Mouse (Mus musculus): ENCODE results near the gene Borcs5. TPM values are rescaled to one million over a fixed set of nuclear protein-coding genes. Genes with fewer than 3 reads are reported as not detected.

Borcs5 gene
- polyA plus RNA-seq, 1 experiment from 2014 or later = 20.3 TPM

DNA sequence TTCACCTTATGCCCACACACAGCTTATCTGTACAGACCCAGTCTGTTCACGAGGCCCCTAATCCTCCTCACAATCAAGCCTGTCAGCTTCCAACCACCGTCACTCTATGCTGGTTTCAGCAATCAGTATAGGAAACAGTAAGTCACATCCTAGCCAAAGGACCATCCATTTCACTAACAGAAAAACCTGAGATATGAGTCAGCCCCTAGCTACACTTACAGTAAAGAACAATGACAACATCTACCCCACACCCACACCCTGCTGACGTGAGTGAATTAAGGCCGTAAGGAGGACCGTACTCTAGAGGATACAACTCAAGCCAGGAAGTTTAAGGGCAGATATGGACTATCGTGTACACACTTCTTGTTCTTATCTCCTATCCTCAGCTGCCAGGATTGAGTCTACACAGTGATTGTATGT lies 76.9 kb downstream of the Borcs5 start:
- peaks cover 69% of the 10 kb centered on the region for H3K36me3 ChIP-seq
- no peak overlapping the region for H3K27ac ChIP-seq (replicated peaks)
- H3K4me3 ChIP-seq = no peak overlapping the region
- H3K27me3 ChIP-seq (ENCODE audit: low read depth, poor library complexity, severe bottlenecking) = no peaks in the 10 kb centered on the region
- DNase-seq (ENCODE audit: low spot score) = no peak
- no peaks in the 10 kb centered on the region for H3K4me1 ChIP-seq
- no peaks in the 10 kb centered on the region for H3K9me3 ChIP-seq (replicated peaks)
- 92% methylated on average over 6 of the region's 6 CpGs for WGBS

DNA sequence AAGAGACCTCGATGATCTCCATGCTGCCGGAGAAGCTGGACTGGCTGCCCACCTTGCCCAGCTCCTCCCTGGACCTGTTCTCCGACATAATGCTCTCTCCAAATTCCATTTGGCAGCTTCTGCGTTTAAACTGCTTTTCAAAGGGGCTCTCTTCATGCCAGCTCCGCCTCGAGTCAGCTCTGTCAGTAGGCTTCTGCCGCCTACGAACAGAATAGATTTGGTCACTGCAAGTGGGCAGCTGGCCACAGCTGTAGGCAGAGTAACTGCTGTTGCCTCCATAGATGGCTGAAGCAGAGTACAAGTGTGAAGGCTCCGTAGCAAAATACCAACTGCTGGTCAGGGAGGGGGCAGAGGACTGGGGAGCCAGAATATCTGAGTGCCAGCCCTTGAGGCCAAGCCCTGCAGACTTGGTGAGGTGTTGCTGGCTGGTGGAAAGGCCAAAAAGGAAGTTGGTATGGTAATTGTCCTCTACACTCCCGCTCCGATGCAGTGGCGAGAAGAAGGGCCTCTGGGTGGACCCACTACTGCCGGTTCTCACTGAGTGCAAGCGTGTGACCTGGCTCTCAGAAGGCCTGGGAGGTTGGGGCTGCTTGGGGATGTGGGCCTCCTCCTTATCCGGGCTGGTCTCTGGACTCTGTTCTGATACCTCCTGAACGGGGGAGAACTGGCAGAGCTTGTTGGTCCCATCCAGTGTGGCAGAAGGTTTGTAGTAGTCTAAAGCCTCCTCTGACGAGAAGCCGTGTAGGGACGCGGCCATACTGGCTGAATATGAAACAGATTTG lies 78.8 kb downstream of the Borcs5 start:
- no peaks in the 10 kb centered on the region for H3K9me3 ChIP-seq (replicated peaks)
- H3K4me3 ChIP-seq = no peak overlapping the region
- H3K4me1 ChIP-seq = no peaks in the 10 kb centered on the region
- 94% methylated on average over 20 of the region's 20 CpGs for WGBS
- no peak overlapping the region for H3K27ac ChIP-seq (replicated peaks)
- peaks cover 78% of the 10 kb centered on the region for H3K36me3 ChIP-seq
- H3K27me3 ChIP-seq (ENCODE audit: low read depth, poor library complexity, severe bottlenecking) = no peaks in the 10 kb centered on the region
- DNase-seq (ENCODE audit: low spot score) = no peak

DNA sequence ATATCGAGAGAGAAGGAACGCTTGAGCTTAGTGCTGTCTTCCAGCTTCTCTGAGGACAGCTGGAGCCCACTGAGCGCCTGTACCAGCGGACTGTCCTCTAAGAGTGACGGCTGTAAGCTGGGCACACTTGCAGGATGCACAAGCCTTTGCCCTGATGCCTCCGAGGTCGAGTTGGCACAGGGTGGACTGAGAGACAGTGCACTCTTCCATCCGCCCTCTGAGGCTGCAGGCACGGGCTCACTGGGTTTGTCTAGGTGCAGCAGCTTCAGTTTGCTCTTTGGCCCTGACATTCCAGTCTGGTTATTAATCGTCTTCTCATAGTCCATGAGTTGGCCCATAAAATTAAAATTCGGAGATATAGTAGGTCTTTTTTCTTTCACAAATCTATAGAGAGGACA lies 79.4 kb downstream of the Borcs5 start:
- no peaks in the 10 kb centered on the region for H3K27me3 ChIP-seq (ENCODE audit: low read depth, poor library complexity, severe bottlenecking)
- H3K36me3 ChIP-seq = peaks cover 83% of the 10 kb centered on the region
- H3K4me3 ChIP-seq = no peak overlapping the region
- no peak overlapping the region for H3K27ac ChIP-seq (replicated peaks)
- no peak for DNase-seq (ENCODE audit: low spot score)
- 93% methylated on average over 11 of the region's 11 CpGs for WGBS
- H3K9me3 ChIP-seq (replicated peaks) = no peaks in the 10 kb centered on the region
- no peaks in the 10 kb centered on the region for H3K4me1 ChIP-seq

DNA sequence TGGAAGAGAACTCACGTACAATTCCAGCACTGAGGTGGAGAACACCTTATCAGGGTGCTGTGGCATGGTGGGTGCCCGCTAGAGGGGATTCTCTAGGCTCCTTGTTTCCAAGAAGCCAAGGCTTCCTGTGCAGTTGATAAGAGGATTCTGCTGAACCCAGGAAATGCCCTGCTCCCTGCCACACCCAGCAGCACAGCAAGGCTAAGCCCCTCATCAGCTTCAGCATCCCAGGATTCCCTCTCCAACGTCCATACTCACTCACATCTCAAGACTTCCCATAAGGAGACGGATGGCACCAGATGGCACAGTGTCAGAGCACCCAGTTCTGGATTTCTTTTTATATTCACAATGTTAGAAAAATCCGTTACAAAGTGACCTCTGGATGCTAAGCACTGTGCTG lies 79.8 kb downstream of the Borcs5 start:
- Histone ChIP-seq H3K9me3 (replicated peaks) (no peaks in the 10 kb centered on the region), H3K27me3 (ENCODE audit: low read depth, poor library complexity, severe bottlenecking) (no peaks in the 10 kb centered on the region), H3K4me1 (no peaks in the 10 kb centered on the region), H3K27ac (replicated peaks) (no peak overlapping the region), H3K4me3 (no peak overlapping the region), H3K36me3 (peaks cover 88% of the 10 kb centered on the region)
- 87% methylated on average over 5 of the region's 5 CpGs for WGBS
- no peak for DNase-seq (ENCODE audit: low spot score)

DNA sequence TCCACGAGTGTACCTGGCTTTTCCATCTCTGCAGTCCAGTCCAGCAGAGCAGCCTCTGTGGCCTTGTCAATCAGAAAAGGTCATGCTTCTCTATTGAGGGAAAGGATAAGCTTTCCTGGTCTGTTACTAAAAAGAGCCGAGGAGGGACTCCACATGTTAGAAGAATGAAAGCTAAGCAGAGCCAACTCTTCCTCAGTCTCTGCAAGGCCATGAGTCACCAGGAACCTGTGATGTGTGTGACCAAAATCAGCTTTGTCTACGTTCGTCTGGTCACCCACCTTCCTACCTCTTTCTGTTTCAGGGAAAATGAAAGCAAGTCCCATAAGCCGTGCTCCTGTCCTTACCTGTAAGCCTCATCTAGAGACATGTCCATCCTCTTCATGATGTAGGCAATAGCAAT lies 80.8 kb downstream of the Borcs5 start:
- Histone ChIP-seq H3K36me3 (peaks cover 92% of the 10 kb centered on the region), H3K27ac (replicated peaks) (no peak overlapping the region), H3K4me1 (no peaks in the 10 kb centered on the region), H3K27me3 (ENCODE audit: low read depth, poor library complexity, severe bottlenecking) (no peaks in the 10 kb centered on the region), H3K9me3 (replicated peaks) (no peaks in the 10 kb centered on the region), H3K4me3 (no peak overlapping the region)
- DNase-seq (ENCODE audit: low spot score) = no peak
- WGBS = 92% methylated on average over 5 of the region's 5 CpGs

DNA sequence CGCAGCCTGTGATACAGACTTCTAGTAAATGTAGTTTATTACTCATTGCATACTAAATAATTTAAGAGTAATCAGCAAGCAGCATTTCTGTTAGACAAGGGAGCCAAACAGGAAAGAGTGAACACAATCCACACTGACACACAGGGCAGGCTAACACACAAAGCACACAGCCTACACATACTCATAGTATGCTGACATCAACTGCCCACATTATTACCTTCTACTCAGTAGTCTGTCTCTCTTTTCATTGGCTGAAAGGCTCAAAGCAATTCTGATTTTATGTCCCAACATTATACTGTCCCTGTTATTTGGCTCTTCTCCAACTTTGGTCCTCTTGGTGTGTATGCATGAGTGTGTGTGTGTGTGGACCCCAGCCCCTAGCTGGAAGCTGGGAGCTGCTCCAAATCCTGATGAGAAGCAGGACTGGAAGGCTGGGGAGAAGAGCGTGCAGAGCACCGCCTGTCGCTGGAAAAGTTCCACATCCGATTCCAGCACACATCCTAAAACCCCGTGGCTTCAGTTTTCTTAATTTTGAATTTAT lies 82.5 kb downstream of the Borcs5 start:
- peaks cover 83% of the 10 kb centered on the region for H3K36me3 ChIP-seq
- no peaks in the 10 kb centered on the region for H3K9me3 ChIP-seq (replicated peaks)
- DNase-seq (ENCODE audit: low spot score) = no peak
- WGBS = 96% methylated on average over 6 of the region's 6 CpGs
- H3K4me3 ChIP-seq = no peak overlapping the region
- no peak overlapping the region for H3K27ac ChIP-seq (replicated peaks)
- no peaks in the 10 kb centered on the region for H3K4me1 ChIP-seq
- no peaks in the 10 kb centered on the region for H3K27me3 ChIP-seq (ENCODE audit: low read depth, poor library complexity, severe bottlenecking)

DNA sequence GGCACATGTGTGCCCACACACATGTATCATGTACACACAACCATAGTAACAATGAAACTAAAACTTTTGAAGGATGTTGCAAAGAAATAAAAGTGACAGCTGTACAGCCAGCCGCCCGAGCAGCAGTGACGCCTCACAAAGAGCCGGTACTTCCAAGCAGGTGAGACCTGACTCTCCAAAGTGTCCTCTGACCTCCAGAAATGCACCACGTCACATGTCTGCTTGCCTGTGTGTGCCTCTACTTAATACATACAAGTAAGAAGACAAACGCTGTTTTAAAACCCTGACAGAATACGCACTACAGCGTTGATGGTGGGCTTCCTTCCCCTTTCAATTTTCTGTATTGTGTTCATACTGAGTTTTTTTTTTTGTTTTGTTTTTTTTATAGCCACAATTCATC lies 83.6 kb downstream of the Borcs5 start:
- Histone ChIP-seq H3K4me3 (no peak overlapping the region), H3K36me3 (peaks cover 77% of the 10 kb centered on the region), H3K27ac (replicated peaks) (no peak overlapping the region), H3K27me3 (ENCODE audit: low read depth, poor library complexity, severe bottlenecking) (no peaks in the 10 kb centered on the region), H3K9me3 (replicated peaks) (no peaks in the 10 kb centered on the region), H3K4me1 (no peaks in the 10 kb centered on the region)
- 96% methylated on average over 8 of the region's 8 CpGs for WGBS
- no peak for DNase-seq (ENCODE audit: low spot score)

DNA sequence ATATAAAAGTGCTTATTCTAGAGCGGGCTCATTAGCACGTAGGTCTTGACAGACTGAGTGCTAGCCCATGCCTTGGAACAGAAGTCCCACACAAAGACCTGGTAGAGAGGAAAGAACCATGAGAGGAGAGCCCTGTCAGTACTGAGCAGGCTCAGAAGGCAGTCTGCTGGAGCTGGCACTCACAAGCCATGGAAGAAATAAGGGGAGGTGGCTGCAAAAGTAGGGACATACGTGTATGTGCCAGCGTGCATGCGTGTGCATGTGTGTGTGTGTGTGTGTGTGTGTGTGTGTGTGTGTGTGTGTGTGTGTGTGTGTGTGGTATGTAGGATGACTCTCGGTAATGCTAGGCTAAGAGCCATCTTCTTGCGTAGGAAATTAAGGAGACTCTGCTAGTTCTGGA lies 84.0 kb downstream of the Borcs5 start:
- H3K27me3 ChIP-seq (ENCODE audit: low read depth, poor library complexity, severe bottlenecking) = no peaks in the 10 kb centered on the region
- H3K36me3 ChIP-seq = peaks cover 77% of the 10 kb centered on the region
- 96% methylated on average over 7 of the region's 7 CpGs for WGBS
- H3K4me3 ChIP-seq = no peak overlapping the region
- no peaks in the 10 kb centered on the region for H3K9me3 ChIP-seq (replicated peaks)
- no peak for DNase-seq (ENCODE audit: low spot score)
- H3K27ac ChIP-seq (replicated peaks) = no peak overlapping the region
- no peaks in the 10 kb centered on the region for H3K4me1 ChIP-seq

DNA sequence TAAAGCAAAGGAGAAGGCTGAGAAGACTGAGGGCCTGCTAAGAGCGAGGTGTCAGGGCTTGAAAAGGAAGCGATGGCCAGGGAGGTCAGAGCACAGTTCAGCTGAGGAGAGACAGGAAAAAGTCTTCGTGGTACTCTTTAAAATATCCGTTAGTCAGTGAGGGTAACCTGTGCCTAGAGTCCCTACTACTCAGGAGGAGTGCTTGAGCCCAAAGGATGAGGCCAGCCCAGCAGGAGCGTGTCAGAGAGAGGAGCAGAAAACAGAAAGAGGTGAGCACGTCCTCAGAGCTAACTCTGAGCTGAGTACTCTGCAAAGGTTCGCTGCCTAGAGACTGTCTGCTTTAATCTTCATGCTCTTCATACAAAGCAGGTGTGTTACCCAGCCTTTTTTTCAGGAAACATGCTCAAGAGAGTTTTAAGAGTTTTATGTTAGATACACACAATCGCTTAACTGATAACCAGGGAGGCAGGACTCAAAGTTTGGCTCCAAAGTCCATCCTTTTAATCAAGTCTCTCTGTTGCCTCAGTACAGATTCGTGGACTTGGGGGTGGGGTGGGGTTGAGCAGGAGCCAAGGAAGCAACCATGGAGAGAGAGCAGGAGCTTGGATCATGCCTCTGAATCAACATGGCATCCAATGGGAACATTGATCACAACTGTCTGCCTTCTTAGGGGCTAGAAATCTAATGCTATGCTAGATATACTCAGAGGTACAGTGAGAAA lies 84.7 kb downstream of the Borcs5 start:
- H3K27ac ChIP-seq (replicated peaks) = no peak overlapping the region
- H3K27me3 ChIP-seq (ENCODE audit: low read depth, poor library complexity, severe bottlenecking) = no peaks in the 10 kb centered on the region
- no peak for DNase-seq (ENCODE audit: low spot score)
- H3K4me1 ChIP-seq = no peaks in the 10 kb centered on the region
- H3K4me3 ChIP-seq = no peak overlapping the region
- 85% methylated on average over 9 of the region's 9 CpGs for WGBS
- no peaks in the 10 kb centered on the region for H3K9me3 ChIP-seq (replicated peaks)
- peaks cover 75% of the 10 kb centered on the region for H3K36me3 ChIP-seq

DNA sequence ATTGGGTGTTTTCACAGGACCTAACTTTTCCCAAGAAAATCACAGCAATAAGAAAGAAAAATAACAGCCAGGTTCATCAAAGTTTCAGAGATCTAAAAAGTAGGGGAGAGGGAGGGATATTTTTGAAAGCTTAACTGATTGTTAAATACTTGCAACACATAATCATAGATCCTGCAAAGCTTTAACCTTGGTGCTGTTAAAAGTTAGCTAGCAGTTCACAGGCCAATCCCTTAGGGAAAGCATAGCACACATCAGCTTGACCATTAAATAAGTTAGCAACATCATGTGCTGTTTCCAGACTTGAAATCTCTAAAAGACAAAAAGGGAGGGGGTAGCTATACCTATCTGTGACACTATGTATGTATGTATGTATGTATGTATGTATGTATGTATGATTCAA lies 86.1 kb downstream of the Borcs5 start:
- Histone ChIP-seq H3K9me3 (replicated peaks) (no peaks in the 10 kb centered on the region), H3K27me3 (ENCODE audit: low read depth, poor library complexity, severe bottlenecking) (no peaks in the 10 kb centered on the region), H3K27ac (replicated peaks) (no peak overlapping the region), H3K4me1 (no peaks in the 10 kb centered on the region), H3K4me3 (no peak overlapping the region), H3K36me3 (peaks cover 61% of the 10 kb centered on the region)
- no peak for DNase-seq (ENCODE audit: low spot score)

DNA sequence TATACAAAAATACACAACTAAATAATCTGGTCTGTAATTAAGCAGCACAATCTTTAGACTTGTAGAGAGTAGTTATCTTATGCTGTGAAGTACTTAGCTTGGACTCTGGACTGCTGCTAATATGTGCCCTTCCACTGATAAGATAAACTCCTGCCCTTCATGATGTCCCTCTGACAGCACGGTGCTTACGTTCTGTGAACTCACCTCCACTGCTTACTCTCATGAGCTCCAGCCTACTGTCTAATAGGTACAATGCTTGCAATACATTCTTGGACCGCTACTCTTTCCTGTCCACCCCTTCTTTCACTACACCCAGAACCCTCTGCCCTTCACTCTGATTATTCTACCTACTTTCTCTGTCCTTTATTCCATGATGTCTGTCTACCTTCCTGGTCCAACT lies 91.7 kb downstream of the Borcs5 start:
- Histone ChIP-seq H3K36me3 (peaks cover 23% of the 10 kb centered on the region; the same call in 1 of the 2 replicates), H3K27ac (replicated peaks) (no peak overlapping the region), H3K9me3 (replicated peaks) (no peaks in the 10 kb centered on the region), H3K4me3 (no peak overlapping the region), H3K27me3 (ENCODE audit: low read depth, poor library complexity, severe bottlenecking) (no peaks in the 10 kb centered on the region), H3K4me1 (no peaks in the 10 kb centered on the region)
- no peak for DNase-seq (ENCODE audit: low spot score)
- WGBS = 92% methylated on average over 3 of the region's 3 CpGs

DNA sequence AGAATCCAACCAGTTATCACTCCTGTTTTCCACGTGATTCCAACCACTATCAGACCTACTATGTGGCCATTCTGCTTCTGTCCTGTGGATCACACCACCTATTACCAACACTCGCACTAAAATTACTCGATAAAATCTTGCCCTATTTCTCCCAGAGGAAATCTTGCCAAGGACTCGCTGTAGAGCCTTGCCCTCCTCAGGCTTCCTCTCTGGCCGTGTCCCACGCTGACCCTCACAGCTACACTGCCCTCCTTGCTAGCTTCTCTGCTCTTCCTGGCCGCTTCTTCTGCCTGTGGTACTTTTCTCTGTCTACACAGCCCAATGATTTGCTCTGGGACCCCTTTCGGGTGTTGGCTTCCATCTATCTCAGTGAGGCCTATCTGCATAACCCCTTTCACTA lies 93.5 kb downstream of the Borcs5 start:
- no peaks in the 10 kb centered on the region for H3K27me3 ChIP-seq (ENCODE audit: low read depth, poor library complexity, severe bottlenecking)
- 90% methylated on average over 8 of the region's 8 CpGs for WGBS
- peaks cover 30% of the 10 kb centered on the region for H3K36me3 ChIP-seq
- H3K4me3 ChIP-seq = no peak overlapping the region
- H3K9me3 ChIP-seq (replicated peaks) = no peaks in the 10 kb centered on the region
- H3K27ac ChIP-seq (replicated peaks) = no peak overlapping the region
- no peaks in the 10 kb centered on the region for H3K4me1 ChIP-seq
- DNase-seq (ENCODE audit: low spot score) = no peak

DNA sequence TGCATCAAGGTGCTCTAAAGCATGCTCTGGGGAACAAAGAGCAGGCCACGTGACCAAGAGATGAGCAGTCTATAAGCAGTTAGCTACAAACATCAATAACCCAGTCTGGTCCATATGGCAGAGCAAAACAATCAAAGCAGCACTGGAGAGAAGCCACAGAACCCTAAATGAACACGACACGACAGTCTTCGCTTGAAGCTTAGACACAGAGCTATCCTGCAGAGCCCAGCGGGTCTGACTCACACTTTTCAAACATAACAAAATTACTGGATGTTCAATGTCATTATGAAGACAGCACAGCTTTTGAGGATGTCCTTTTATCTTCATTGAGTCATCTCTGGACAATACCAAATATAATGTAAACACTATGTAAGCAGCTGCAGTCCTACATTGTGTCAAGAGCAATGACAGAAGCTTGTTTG lies 94.5 kb downstream of the Borcs5 start:
- no peaks in the 10 kb centered on the region for H3K4me1 ChIP-seq
- no peaks in the 10 kb centered on the region for H3K9me3 ChIP-seq (replicated peaks)
- no peaks in the 10 kb centered on the region for H3K27me3 ChIP-seq (ENCODE audit: low read depth, poor library complexity, severe bottlenecking)
- no peak overlapping the region for H3K4me3 ChIP-seq
- DNase-seq (ENCODE audit: low spot score) = no peak
- WGBS = 84% methylated on average over 5 of the region's 5 CpGs
- H3K27ac ChIP-seq (replicated peaks) = no peak overlapping the region
- H3K36me3 ChIP-seq = peaks cover 31% of the 10 kb centered on the region
